Mouse (Mus musculus) CH12.LX (cell line): ENCODE measurements around the gene Mup16. TPM values are rescaled to one million over a fixed set of nuclear protein-coding genes. Genes with fewer than 3 reads are reported as not detected.
"Not testable (repeated sequence)": the region's sequence is repeated elsewhere in the genome, so short reads cannot be mapped to it uniquely, and the experiment has no call there.

Experiments
- DNase-seq: peaks from one replicate; pipeline ENCODE4 v3.0.0-alpha.2; 2013; ENCODE audit errors: extremely low read depth
- H3K27ac ChIP-seq: 2 replicates; pipeline ENCODE4 v1.5.1; 2012; ENCODE audit warnings: low read depth, mild to moderate bottlenecking, control low read depth, moderate library complexity; ENCODE audit not compliant: insufficient read depth
- H3K27me3 ChIP-seq: replicated peaks from 2 replicates; pipeline ENCODE3; 2012; ENCODE audit warnings: inconsistent platforms
- H3K36me3 ChIP-seq, 2 experiments: replicated peaks in 1 of 2; 2 replicates each; pipeline versions ENCODE3 to v1.6.1; 2012; ENCODE audit warnings: inconsistent platforms in 1 of 2, low read length in 1 of 2, mild to moderate bottlenecking in 1 of 2, mixed read lengths in 1 of 2, moderate library complexity in 1 of 2; ENCODE audit not compliant: control insufficient read depth in 1 of 2, insufficient read depth in 1 of 2
- H3K4me1 ChIP-seq, 2 experiments: 2 replicates each; pipeline ENCODE4 v1.6.1; 2012; ENCODE audit warnings: inconsistent platforms in 1 of 2, moderate library complexity in 1 of 2; ENCODE audit not compliant: insufficient read depth in 2 of 2, control insufficient read depth in 1 of 2
- H3K4me2 ChIP-seq: 2 replicates; pipeline ENCODE4 v1.6.1; 2012; ENCODE audit warnings: low read depth, mild to moderate bottlenecking, control low read depth; ENCODE audit not compliant: poor library complexity, insufficient read depth, severe bottlenecking
- H3K4me3 ChIP-seq, 3 experiments: fragments of 150-350 bp in 1 of 3; sonication (generic) in 1 of 3; replicated peaks in 1 of 3; 2 replicates each; pipeline versions ENCODE3 to v1.5.1; 2011 to 2012; ENCODE audit warnings: low read depth in 2 of 3, low read length in 2 of 3, mild to moderate bottlenecking in 2 of 3, moderate library complexity in 2 of 3, control low read depth in 1 of 3, improper control_type of control experiment in 1 of 3, inconsistent platforms in 1 of 3, mixed read lengths in 1 of 3; ENCODE audit not compliant: poor library complexity in 1 of 3
- H3K79me2 ChIP-seq: replicated peaks from 2 replicates; pipeline ENCODE4 v1.6.1; 2012; ENCODE audit warnings: mild to moderate bottlenecking, moderate library complexity; ENCODE audit not compliant: control insufficient read depth, poor library complexity, insufficient read depth, severe bottlenecking; ENCODE audit errors: extremely low read depth
- H3K9ac ChIP-seq: 2 replicates; pipeline ENCODE4 v1.6.1; 2012; ENCODE audit warnings: low read depth, mild to moderate bottlenecking, control low read depth, moderate library complexity; ENCODE audit not compliant: insufficient read depth
- H3K9me3 ChIP-seq: replicated peaks from 2 replicates; pipeline ENCODE3; 2012; ENCODE audit warnings: low read length, inconsistent platforms, mixed read lengths
- dilution Hi-C: fragments of 300-500 bp; cut with MboI; formaldehyde crosslinking; loops from 2 replicates; pipeline ENCODE4 v1.14.3; 2020; ENCODE audit warnings: low sequenced_read_pairs; ENCODE audit not compliant: extremely low pct_unique_long_range_greater_than_20kb, extremely low pct_ligation_motif_present
- in situ Hi-C: fragments of 300-500 bp; cut with MboI; formaldehyde crosslinking; loops from 3 replicates; pipeline ENCODE4 v1.14.3; 2019; ENCODE audit warnings: low sequenced_read_pairs, low pct_ligation_motif_present, low pct_unique_long_range_greater_than_20kb, mixed read lengths
- polyA plus RNA-seq: library from polyadenylated mRNA; unstranded; fragments of >175 nt; gene quantifications from 2 replicates; pipeline ENCODE4 v1.2.1, GENCODE M21; 2012; ENCODE audit warnings: low read depth; ENCODE audit not compliant: insufficient read length
- total RNA-seq, 2 experiments: library from RNA; depleted of rRNA; stranded (reverse); fragments of 300-350 nt in 1 of 2; fragments of >200 nt in 1 of 2; gene quantifications; 2 replicates each; pipeline ENCODE4 v1.2.3; 2012 to 2014

Gene Mup16
- total RNA-seq (2012; rRNA removed) (not detected in 2 replicates), total RNA-seq (2014; rRNA removed) (not detected in 2 replicates), polyA plus RNA-seq (not detected in 2 replicates)

GRCm38 (mm10) chr4:61519431-61519830 lies at the start of gene Mup16:
Gene Mup16 (minus strand): TSS chr4:61519531.
- H3K4me1 ChIP-seq, DNase-seq, H3K27me3 ChIP-seq, H3K4me2 ChIP-seq, H3K4me3 ChIP-seq, H3K36me3 ChIP-seq, in situ Hi-C loops, H3K27ac ChIP-seq, H3K9me3 ChIP-seq, H3K79me2 ChIP-seq, dilution Hi-C loops, H3K9ac ChIP-seq: not testable (repeated sequence)

GRCm38 (mm10) chr4:61555887-61556286 lies 36.6 kb upstream of the Mup16 start:
- H3K4me2 ChIP-seq, H3K79me2 ChIP-seq, H3K27me3 ChIP-seq, H3K36me3 ChIP-seq, dilution Hi-C loops, H3K9ac ChIP-seq, in situ Hi-C loops, H3K27ac ChIP-seq, H3K9me3 ChIP-seq, DNase-seq, H3K4me3 ChIP-seq, H3K4me1 ChIP-seq: not testable (repeated sequence)

Other genes starting within 250 kb of the Mup16 start
- gene Mup14, start 215.5 kb downstream of the Mup16 start, total RNA-seq (2012; rRNA removed): not detected in 2 replicates
- not detected in 2 replicates for gene Mup14, start 215.5 kb downstream of the Mup16 start, total RNA-seq (2014; rRNA removed)
- not detected in 2 replicates for gene Mup14, start 215.5 kb downstream of the Mup16 start, polyA plus RNA-seq
- gene Mup15, start 79.8 kb downstream of the Mup16 start, total RNA-seq (2012; rRNA removed): not detected in 2 replicates
- not detected in 2 replicates for gene Mup15, start 79.8 kb downstream of the Mup16 start, total RNA-seq (2014; rRNA removed)
- gene Mup15, start 79.8 kb downstream of the Mup16 start, polyA plus RNA-seq: not detected in 2 replicates
- gene Mup17, start 76.3 kb upstream of the Mup16 start, total RNA-seq (2012; rRNA removed): not detected in 2 replicates
- not detected in 2 replicates for gene Mup17, start 76.3 kb upstream of the Mup16 start, total RNA-seq (2014; rRNA removed)
- not detected in 2 replicates for gene Mup17, start 76.3 kb upstream of the Mup16 start, polyA plus RNA-seq
- gene Mup18, start 154.6 kb upstream of the Mup16 start, total RNA-seq (2012; rRNA removed): not detected in 2 replicates
- gene Mup18, start 154.6 kb upstream of the Mup16 start, total RNA-seq (2014; rRNA removed): not detected in 2 replicates
- gene Mup18, start 154.6 kb upstream of the Mup16 start, polyA plus RNA-seq: not detected in 2 replicates